Mouse (Mus musculus) stomach, embryonic 16.5 days (tissue): ENCODE measurements around the gene Specc1. TPM values are rescaled to one million over a fixed set of nuclear protein-coding genes. Genes with fewer than 3 reads are reported as not detected.
A peak's percentile ranks its signal among the peaks of the same experiment; 100 is the strongest.
"Not testable (repeated sequence)": the region's sequence is repeated elsewhere in the genome, so short reads cannot be mapped to it uniquely, and the experiment has no call there.

ENCODE experiments used
- ATAC-seq: fragments of 200-750 bp; cut with Nextera tagmentation; 2 replicates; pipeline ENCODE4 v1.8.0; 2017; ENCODE audit warnings: moderate number of reproducible peaks, moderate TSS enrichment; ENCODE audit not compliant: insufficient read depth, low FRiP score
- H3K27ac ChIP-seq: fragments of 300-500 bp; sonication (generic); 2 replicates; pipeline ENCODE4 v1.5.1; 2014; ENCODE audit warnings: low read length
- H3K27me3 ChIP-seq: fragments of 300-500 bp; sonication (generic); 2 replicates; pipeline ENCODE4 v1.6.1; 2014; ENCODE audit warnings: low read length, control low read depth, mixed read lengths; ENCODE audit not compliant: control insufficient read depth, insufficient read depth
- H3K36me3 ChIP-seq: fragments of 300-500 bp; sonication (generic); 2 replicates; pipeline ENCODE4 v1.6.1; 2014; ENCODE audit warnings: low read length; ENCODE audit not compliant: control insufficient read depth, insufficient read depth
- H3K4me1 ChIP-seq: fragments of 300-500 bp; sonication (generic); 2 replicates; pipeline ENCODE4 v1.6.1; 2014; ENCODE audit warnings: low read length, control low read depth, mixed read lengths; ENCODE audit not compliant: control insufficient read depth, insufficient read depth
- H3K4me2 ChIP-seq: fragments of 300-500 bp; sonication (generic); 2 replicates; pipeline ENCODE4 v1.6.1; 2014; ENCODE audit warnings: low read depth, low read length, mixed read lengths
- H3K4me3 ChIP-seq: fragments of 300-500 bp; sonication (generic); replicated peaks from 2 replicates; pipeline ENCODE4 v1.5.1; 2014; ENCODE audit warnings: mild to moderate bottlenecking, low read length
- H3K9ac ChIP-seq: fragments of 300-500 bp; sonication (generic); 2 replicates; pipeline ENCODE4 v1.6.1; 2014; ENCODE audit warnings: low read length
- H3K9me3 ChIP-seq: fragments of 300-500 bp; sonication (generic); replicated peaks from 2 replicates; pipeline ENCODE4 v1.6.1; 2016; ENCODE audit warnings: low read length, control low read depth; ENCODE audit not compliant: control insufficient read depth
- WGBS: fragments of 180-500 bp; shearing (Covaris S2); extraction: QIAGEN DNeasy Blood & Tissue Kit; methylation state at CpG from one replicate; pipeline ENCODE4 v1.1.7; 2014; 5-methylcytosine and 5-hydroxymethylcytosine counted together
- polyA plus RNA-seq: library from polyadenylated mRNA; unstranded; fragments of >200 nt; fragmentation: Nextera tagmentation; extraction: Ambion mirVana; gene quantifications from 2 replicates; pipeline ENCODE4 v1.2.1, GENCODE M21; 2015

Specc1 gene
- polyA plus RNA-seq, 1 experiment from 2014 or later: 7.7 TPM

DNA sequence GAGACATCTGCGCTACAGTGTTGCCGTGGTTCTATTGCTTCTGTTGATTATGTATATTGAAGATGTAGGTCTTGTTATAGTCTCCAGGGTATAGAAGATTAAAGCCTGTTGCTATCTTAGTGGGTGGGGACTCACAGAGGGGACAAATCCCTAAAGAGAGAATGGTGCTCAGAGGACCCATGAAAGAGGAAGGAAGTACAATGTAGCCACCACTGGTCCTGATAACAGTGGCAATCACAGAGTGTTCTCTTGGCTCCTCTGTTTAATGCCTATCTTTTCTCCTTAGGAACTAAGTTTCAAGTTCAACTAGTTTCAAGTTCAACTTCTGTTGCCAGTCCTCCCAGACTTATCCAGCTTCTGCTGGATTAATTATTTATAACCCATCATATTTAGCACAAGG is 13.7 kb upstream of the Specc1 start:
- Histone ChIP-seq H3K27me3 (no peaks in the 10 kb centered on the region), H3K4me3 (no peak overlapping the region), H3K9me3 (no peaks in the 10 kb centered on the region), H3K4me1 (no peaks in the 10 kb centered on the region), H3K36me3 (no peaks in the 10 kb centered on the region), H3K4me2 (no peak overlapping the region), H3K27ac (no peak overlapping the region), H3K9ac (no peak overlapping the region)
- 80% methylated on average over 2 of the region's 2 CpGs for WGBS
- ATAC-seq: no peak

DNA sequence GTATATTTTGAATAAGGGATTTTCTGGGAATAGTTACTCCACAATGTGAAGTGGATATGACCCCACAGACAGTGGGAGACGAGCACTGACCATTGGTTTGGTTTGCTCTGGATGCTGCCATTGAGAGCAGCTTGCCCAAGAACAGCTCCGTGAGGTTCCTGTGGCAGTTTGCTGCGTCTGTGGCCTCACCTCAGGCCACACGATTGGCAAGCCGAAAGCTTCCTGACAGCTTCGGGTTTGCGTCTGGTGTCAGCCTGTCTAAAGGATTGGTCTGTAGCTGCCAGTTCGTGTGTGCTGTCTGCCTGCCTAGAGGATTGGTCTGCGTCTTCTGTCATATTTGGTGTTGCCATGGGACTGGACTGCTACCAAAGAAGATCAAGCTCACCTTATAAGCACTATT is 12.1 kb upstream of the Specc1 start:
- Histone ChIP-seq H3K4me1 (no peaks in the 10 kb centered on the region), H3K27me3 (no peaks in the 10 kb centered on the region), H3K4me2 (no peak overlapping the region), H3K36me3 (no peaks in the 10 kb centered on the region), H3K9ac (no peak overlapping the region), H3K9me3 (no peaks in the 10 kb centered on the region), H3K27ac (no peak overlapping the region), H3K4me3 (no peak overlapping the region)
- no peak for ATAC-seq
- WGBS: 80% methylated on average over 9 of the region's 9 CpGs

DNA sequence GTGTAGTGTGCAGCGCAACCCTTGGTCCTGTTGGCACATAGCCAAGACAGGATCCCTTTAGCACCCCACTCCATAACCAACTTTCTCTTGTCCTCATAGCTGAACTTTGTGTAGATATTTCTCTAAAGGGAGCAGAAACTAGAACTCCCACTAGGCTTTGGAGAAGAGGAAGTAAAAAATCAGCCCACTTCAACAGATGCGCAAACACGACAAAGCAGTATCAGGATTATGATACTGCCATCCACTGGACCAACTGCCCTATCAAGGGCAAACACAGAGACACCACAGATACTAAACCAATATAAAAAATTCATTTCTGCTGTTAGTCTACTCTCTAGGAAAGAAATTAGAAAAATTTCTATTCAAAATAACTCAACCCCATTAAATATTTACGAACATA is 10.0 kb upstream of the Specc1 start:
- H3K36me3 ChIP-seq: no peaks in the 10 kb centered on the region
- 89% methylated on average over 4 of the region's 4 CpGs for WGBS
- no peaks in the 10 kb centered on the region for H3K9me3 ChIP-seq
- no peak overlapping the region for H3K4me3 ChIP-seq
- no peak for ATAC-seq
- no peaks in the 10 kb centered on the region for H3K27me3 ChIP-seq
- H3K4me1 ChIP-seq: no peaks in the 10 kb centered on the region
- H3K27ac ChIP-seq: no peak overlapping the region
- no peak overlapping the region for H3K4me2 ChIP-seq
- no peak overlapping the region for H3K9ac ChIP-seq

DNA sequence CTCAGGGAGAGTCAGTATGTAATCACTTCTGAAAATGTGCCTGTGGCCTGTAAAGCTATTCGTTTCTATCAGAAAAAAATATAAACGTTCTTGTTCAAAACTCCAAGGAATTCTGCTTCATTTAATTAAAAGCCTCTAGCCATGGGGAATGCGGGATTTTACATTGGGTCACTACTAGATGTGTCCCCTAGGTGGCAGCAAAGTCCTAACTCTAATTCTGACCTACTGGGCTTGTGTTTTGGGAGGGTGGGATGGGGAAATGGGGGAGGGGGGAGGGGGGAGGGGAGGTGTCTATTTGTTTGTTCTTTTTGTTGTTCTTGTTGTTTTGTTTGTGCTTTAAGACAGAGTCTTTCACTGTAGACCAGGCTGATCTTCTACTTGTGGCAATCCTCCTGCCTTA is 7.2 kb upstream of the Specc1 start:
- no peak overlapping the region for H3K4me3 ChIP-seq
- WGBS: 2% methylated on average over 3 of the region's 3 CpGs
- no peak for ATAC-seq
- H3K36me3 ChIP-seq: no peaks in the 10 kb centered on the region
- H3K4me1 ChIP-seq: no peaks in the 10 kb centered on the region
- no peaks in the 10 kb centered on the region for H3K9me3 ChIP-seq
- H3K4me2 ChIP-seq: no peak overlapping the region
- H3K27ac ChIP-seq: no peak overlapping the region
- H3K27me3 ChIP-seq: no peaks in the 10 kb centered on the region
- no peak overlapping the region for H3K9ac ChIP-seq

DNA sequence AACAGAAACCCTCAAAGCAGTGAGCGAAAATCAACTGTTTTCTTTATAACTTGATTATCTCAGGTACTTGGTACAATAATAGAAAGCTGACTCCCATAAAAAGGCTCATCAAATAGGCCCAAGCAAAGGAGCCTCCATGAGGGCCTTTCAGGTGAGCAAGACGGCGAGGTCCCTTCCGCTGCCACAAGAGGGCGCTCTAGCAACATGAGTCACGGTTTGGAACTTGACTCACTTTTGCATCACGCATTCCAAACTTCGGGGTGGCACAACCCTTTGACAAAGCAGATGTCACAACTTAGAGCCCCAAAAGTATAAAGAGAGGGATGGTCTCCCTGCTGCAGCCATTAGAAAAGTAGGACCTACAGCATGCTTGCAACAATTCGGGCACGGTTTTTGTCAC is 5.9 kb upstream of the Specc1 start:
- WGBS: 17% methylated on average over 10 of the region's 10 CpGs
- Histone ChIP-seq H3K27me3 (no peaks in the 10 kb centered on the region), H3K36me3 (no peaks in the 10 kb centered on the region), H3K4me2 (no peak overlapping the region; the same call in 1 of the 2 replicates), H3K27ac (no peak overlapping the region), H3K9me3 (no peaks in the 10 kb centered on the region), H3K4me3 (no peak overlapping the region), H3K9ac (no peak overlapping the region), H3K4me1 (no peaks in the 10 kb centered on the region)
- ATAC-seq: no peak

DNA sequence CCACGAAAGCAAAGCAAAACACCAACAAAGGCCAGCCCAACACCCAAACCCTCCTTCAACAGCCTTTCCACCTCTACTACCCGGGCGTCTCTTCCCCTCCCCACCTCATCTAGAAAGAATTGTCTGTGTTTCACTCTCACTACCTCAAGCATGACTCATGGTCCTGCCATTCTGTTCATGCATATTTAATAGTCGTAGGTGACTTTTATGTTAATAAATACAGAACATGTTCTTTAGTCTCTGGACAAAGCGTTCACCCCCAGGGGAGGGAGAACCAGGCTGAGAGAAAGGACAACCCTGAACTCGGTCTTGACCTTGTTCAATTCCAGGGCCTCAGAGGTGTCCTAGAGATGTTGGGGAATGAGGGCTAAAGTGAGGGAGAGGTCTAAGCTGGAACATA is 1.4 kb upstream of the Specc1 start:
- Histone ChIP-seq H3K4me1 (no peaks in the 10 kb centered on the region), H3K9me3 (no peaks in the 10 kb centered on the region), H3K4me3 (no peak overlapping the region), H3K27me3 (peaks cover 8% of the 10 kb centered on the region; the same call in 1 of the 2 replicates), H3K4me2 (no peak overlapping the region), H3K36me3 (no peaks in the 10 kb centered on the region), H3K9ac (no peak overlapping the region), H3K27ac (no peak overlapping the region)
- 65% methylated on average over 6 of the region's 6 CpGs for WGBS
- ATAC-seq: no peak

DNA sequence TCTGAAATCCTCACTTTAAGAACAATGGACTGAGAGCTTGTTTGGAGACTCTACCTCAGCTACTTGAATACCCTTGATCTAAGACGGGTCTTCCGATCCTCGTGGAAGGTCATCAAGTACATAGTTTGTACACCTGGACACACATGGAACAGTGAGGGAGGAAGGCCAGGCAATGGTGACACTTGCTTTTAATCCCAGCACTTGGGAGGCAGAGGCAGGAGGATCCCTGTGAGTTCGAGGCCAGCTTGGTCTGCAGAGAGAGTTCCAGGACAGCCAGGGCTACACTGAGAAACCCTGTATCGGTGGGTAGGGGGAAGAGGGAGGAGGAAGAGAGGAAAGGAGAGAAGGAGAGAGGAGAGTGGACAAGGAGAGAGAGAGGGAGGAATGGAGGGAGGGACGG is 612 bp upstream of the Specc1 start:
- H3K4me2 ChIP-seq: no peak overlapping the region
- peaks cover 8% of the 10 kb centered on the region; the same call in 1 of the 2 replicates for H3K27me3 ChIP-seq
- ATAC-seq: no peak
- WGBS: 80% methylated on average over 6 of the region's 6 CpGs
- no peaks in the 10 kb centered on the region for H3K4me1 ChIP-seq
- no peak overlapping the region for H3K27ac ChIP-seq
- H3K4me3 ChIP-seq: no peak overlapping the region
- no peak overlapping the region for H3K9ac ChIP-seq
- no peaks in the 10 kb centered on the region for H3K9me3 ChIP-seq
- H3K36me3 ChIP-seq: no peaks in the 10 kb centered on the region

DNA sequence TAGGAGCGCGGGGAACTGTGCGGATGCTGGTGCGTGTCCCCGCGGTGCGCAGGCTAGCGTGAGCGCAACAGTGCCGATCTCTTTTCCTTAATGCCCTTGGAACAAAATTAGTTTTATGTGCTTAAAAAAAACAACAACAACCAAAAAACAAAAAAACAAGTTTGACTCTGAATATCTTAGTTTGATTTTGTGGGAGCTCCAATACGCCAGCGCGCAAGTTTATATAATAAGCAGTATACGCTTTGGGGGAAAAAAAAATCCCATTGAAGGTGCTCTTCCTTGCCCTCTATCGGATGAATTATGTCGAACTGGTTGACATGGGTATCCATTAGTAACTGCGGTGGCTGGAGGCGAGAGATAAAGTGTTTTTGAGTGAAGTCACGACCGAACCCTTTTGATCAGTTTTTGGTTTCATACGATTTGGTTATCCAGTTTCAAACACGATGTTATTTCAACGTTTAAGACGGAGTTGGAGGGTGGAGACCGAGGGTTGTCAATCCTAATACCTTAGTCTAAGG is 792 bp downstream of the Specc1 start:
- WGBS: 4% methylated on average over 25 of the region's 25 CpGs
- peak overlapping the region; percentile 48 for H3K4me3 ChIP-seq
- H3K27ac ChIP-seq: no peak overlapping the region
- no peaks in the 10 kb centered on the region for H3K9me3 ChIP-seq
- no peaks in the 10 kb centered on the region for H3K36me3 ChIP-seq
- no peaks in the 10 kb centered on the region for H3K4me1 ChIP-seq
- ATAC-seq: no peak
- peak overlapping the region; percentile 89 for H3K4me2 ChIP-seq
- peak overlapping the region; percentile 58 for H3K9ac ChIP-seq
- peaks cover 8% of the 10 kb centered on the region; the same call in 1 of the 2 replicates for H3K27me3 ChIP-seq

DNA sequence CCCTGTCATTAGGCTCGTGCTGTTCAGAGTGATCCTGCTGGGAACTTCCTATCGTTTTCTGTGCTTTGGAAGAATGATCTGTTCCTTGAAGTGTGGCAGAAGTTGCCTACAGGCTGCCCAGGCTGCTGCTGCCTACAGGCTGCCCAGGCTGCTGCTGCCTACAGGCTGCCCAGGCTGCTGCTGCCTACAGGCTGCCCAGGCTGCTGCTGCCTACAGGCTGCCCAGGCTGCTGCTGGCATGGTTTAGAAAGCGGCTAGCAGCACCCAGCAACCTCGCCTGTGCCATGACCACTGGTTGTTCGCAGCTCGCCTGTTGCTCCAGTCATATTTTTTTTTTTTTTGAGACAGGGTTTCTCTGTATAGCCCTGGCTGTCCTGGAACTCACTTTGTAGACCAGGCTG is 2.1 kb downstream of the Specc1 start:
- WGBS: 65% methylated on average over 6 of the region's 6 CpGs

DNA sequence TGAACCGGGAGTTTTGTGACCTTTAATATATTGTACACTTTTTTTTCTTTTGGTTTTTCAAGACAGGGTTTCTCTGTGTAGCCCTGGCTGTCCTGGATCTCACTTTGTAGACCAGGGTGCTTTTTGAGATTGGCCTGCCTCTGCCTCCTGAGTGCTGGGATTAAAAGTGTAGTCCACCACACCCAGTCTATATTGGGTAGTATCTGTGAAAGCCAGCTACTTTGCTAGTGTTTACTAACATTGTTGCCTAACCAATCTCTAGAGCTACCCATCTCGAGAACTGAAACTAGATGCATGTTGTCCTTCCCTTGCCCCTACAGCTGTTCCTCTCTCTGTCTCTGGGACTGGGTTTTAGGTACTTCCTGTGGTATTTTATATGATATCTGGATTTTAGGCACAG is 3.5 kb downstream of the Specc1 start:
- no peak overlapping the region for H3K4me2 ChIP-seq
- no peak for ATAC-seq
- H3K9ac ChIP-seq: no peak overlapping the region
- no peaks in the 10 kb centered on the region for H3K36me3 ChIP-seq
- no peaks in the 10 kb centered on the region for H3K4me1 ChIP-seq
- no peak overlapping the region for H3K4me3 ChIP-seq
- H3K27me3 ChIP-seq: peaks cover 8% of the 10 kb centered on the region; the same call in 1 of the 2 replicates
- 81% methylated on average over 2 of the region's 2 CpGs for WGBS
- H3K9me3 ChIP-seq: no peaks in the 10 kb centered on the region
- no peak overlapping the region for H3K27ac ChIP-seq

More for the DNA sequence above, 2.1 kb downstream of the Specc1 start:
- not testable (repeated sequence) for H3K4me1 ChIP-seq, H3K9me3 ChIP-seq, H3K4me3 ChIP-seq, ATAC-seq, H3K9ac ChIP-seq, H3K27ac ChIP-seq, H3K27me3 ChIP-seq, H3K4me2 ChIP-seq, H3K36me3 ChIP-seq
